Mouse (Mus musculus) midbrain, embryonic 13.5 days (tissue): ENCODE measurements at regions not wholly inside any gene's neighbourhood (a gene's known extent, or its start where the extent isn't known, plus 50 kb on each side); places are given as distances from the start of the nearest gene placed in this dataset.
A peak's percentile ranks its signal among the peaks of the same experiment; 100 is the strongest.

Source experiments
- ATAC-seq: fragments of 200-750 bp; cut with Nextera tagmentation; 2 replicates; pipeline ENCODE4 v1.8.0; 2017; ENCODE audit warnings: mild to moderate bottlenecking, moderate TSS enrichment, moderate library complexity
- H3K27ac ChIP-seq: fragments of 300-500 bp; sonication (generic); 2 replicates; pipeline ENCODE4 v1.5.1; 2015; ENCODE audit warnings: inconsistent platforms, mild to moderate bottlenecking, moderate library complexity
- H3K27me3 ChIP-seq: fragments of 300-500 bp; sonication (generic); 2 replicates; pipeline ENCODE4 v1.6.1; 2015; ENCODE audit warnings: mild to moderate bottlenecking, inconsistent platforms
- H3K36me3 ChIP-seq: fragments of 300-500 bp; sonication (generic); 2 replicates; pipeline ENCODE4 v1.6.1; 2015; ENCODE audit warnings: mild to moderate bottlenecking, inconsistent platforms
- H3K4me1 ChIP-seq: fragments of 300-500 bp; sonication (generic); replicated peaks from 2 replicates; pipeline ENCODE4 v1.6.1; 2015; ENCODE audit warnings: inconsistent platforms
- H3K4me2 ChIP-seq: fragments of 300-500 bp; sonication (generic); replicated peaks from 2 replicates; pipeline ENCODE4 v1.6.1; 2015; ENCODE audit warnings: moderate library complexity, mild to moderate bottlenecking, inconsistent platforms
- H3K4me3 ChIP-seq: fragments of 300-500 bp; sonication (generic); replicated peaks from 2 replicates; pipeline ENCODE4 v1.5.1; 2015; ENCODE audit warnings: mild to moderate bottlenecking, inconsistent platforms
- H3K9ac ChIP-seq: fragments of 300-500 bp; sonication (generic); replicated peaks from 2 replicates; pipeline ENCODE4 v1.6.1; 2015; ENCODE audit warnings: mild to moderate bottlenecking, inconsistent platforms
- H3K9me3 ChIP-seq: fragments of 300-500 bp; sonication (generic); 2 replicates; pipeline ENCODE4 v1.6.1; 2016; ENCODE audit warnings: mild to moderate bottlenecking, inconsistent platforms
- WGBS: fragments of 180-500 bp; shearing (Covaris S2); methylation state at CpG from one replicate; pipeline ENCODE4 v1.1.7; 2015; 5-methylcytosine and 5-hydroxymethylcytosine counted together

DNA sequence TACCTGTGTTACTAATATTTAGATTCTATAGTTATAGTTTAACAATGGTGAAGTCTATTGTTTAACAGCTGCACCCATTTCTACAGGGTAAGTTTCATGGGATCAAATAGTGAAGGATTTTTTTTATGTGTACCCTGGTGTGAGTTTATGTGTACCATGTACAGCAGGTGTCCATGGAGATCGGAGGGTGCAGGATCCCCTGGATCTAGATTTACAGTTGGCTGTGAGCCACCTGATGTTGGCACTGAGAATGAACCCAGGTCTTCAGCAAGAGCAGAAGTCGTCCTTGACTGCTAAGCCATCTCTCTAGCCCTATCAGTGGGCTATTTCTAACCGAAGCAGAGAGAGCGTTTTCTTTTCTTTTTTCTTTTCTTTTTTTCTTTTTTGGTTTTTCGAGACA is 162.4 kb upstream of the Lef1 start:
- ATAC-seq: no peak
- no peaks in the 10 kb centered on the region for H3K36me3 ChIP-seq
- no peaks in the 10 kb centered on the region for H3K27me3 ChIP-seq
- H3K9me3 ChIP-seq: no peaks in the 10 kb centered on the region
- 88% methylated on average over 5 of the region's 5 CpGs for WGBS
- H3K4me3 ChIP-seq: no peak overlapping the region
- H3K4me2 ChIP-seq: no peak overlapping the region
- no peak overlapping the region for H3K27ac ChIP-seq
- peaks cover 27% of the 10 kb centered on the region for H3K4me1 ChIP-seq
- no peak overlapping the region for H3K9ac ChIP-seq

GRCm38 (mm10) chr3:130947277-130947606 is 163.0 kb upstream of the Lef1 start:
- 90% methylated on average over 4 of the region's 4 CpGs for WGBS
- no peaks in the 10 kb centered on the region for H3K27me3 ChIP-seq
- peaks cover 27% of the 10 kb centered on the region for H3K4me1 ChIP-seq
- H3K27ac ChIP-seq: 0 out of 2 replicates have a peak overlapping the region, but pooled peaks have one; percentile 91
- no peak overlapping the region for H3K4me2 ChIP-seq
- ATAC-seq: peak; percentile 9
- H3K9ac ChIP-seq: no peak overlapping the region
- no peaks in the 10 kb centered on the region for H3K36me3 ChIP-seq
- no peak overlapping the region for H3K4me3 ChIP-seq
- H3K9me3 ChIP-seq: no peaks in the 10 kb centered on the region

DNA sequence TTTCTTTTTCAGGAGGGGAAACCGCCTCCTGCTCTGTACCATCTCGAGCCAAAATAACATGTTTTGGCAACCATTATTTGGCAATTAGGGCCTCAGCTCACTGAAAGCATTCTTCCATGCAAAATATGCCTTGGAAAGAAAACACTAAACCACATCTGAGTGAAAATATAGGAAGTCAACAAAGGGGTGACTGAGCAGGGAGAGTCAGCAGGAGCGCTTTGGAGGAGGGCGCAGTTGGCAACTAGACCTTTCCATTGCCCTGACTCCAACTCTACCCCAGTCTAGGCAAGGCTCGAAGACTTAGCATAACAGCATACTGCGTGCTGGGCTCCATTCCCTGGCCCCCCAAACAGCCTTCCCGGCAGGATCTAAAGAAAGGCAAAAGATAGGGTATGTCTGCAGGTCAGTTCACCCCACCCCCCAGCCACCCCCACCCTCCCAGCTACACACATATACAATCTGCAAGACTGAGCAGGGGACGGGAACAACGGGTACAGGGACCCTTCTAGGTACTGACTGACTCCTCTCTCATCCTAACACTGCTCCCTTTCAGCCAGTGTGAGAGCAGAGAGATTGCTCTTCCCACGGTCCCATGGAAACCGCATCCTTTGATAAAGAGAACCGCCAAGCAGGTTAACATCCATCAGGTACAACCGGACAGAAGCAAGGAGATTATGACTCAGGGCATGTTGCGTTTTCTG is 163.5 kb upstream of the Lef1 start:
- Histone ChIP-seq H3K36me3 (no peaks in the 10 kb centered on the region), H3K4me2 (peak overlapping the region; percentile 62), H3K4me1 (peaks cover 27% of the 10 kb centered on the region), H3K9ac (peak overlapping the region; percentile 64; the same call in 1 of the 2 replicates), H3K27ac (peak overlapping the region; percentile 91), H3K4me3 (peak overlapping the region; percentile 33; the same call in 1 of the 2 replicates), H3K27me3 (no peaks in the 10 kb centered on the region), H3K9me3 (no peaks in the 10 kb centered on the region)
- WGBS: 65% methylated on average over 14 of the region's 14 CpGs
- peak; percentile 71 for ATAC-seq

DNA sequence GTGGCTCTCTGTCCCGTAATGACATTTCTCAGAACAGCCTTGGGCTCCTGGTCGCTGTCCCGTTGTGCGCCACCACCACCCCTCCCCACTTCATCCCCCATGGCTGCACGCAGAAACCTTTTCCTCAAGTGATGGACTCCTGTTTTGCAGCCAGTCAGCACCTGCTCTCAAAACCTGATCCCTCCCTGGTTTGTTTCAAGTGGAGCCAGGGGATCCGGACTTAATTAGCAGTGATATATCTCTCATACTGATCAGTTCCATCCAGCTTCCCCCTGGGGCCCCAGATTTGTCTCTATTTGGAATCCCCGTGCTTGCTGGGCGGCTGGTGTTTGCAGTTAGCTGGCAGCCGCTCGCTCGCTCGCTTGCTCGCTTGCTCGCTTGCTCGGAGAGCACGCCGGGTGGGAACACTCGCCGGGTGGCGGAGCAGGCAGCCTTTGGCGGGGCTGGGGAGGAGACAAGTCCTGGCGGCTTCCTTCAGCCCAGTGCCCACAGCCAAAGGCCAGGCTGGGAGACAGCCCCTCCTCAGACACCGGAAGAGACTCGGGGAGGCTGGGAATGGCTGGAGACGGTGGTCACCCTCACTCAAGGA is 164.3 kb upstream of the Lef1 start:
- Histone ChIP-seq H3K27me3 (no peaks in the 10 kb centered on the region), H3K36me3 (no peaks in the 10 kb centered on the region), H3K4me3 (peak overlapping the region; percentile 33), H3K4me1 (peaks cover 27% of the 10 kb centered on the region), H3K4me2 (peak overlapping the region; percentile 62), H3K27ac (peak overlapping the region; percentile 91), H3K9me3 (no peaks in the 10 kb centered on the region), H3K9ac (peak overlapping the region; percentile 64)
- ATAC-seq: peak; percentile 88
- under 1% methylated on average over 25 of the region's 25 CpGs for WGBS

DNA sequence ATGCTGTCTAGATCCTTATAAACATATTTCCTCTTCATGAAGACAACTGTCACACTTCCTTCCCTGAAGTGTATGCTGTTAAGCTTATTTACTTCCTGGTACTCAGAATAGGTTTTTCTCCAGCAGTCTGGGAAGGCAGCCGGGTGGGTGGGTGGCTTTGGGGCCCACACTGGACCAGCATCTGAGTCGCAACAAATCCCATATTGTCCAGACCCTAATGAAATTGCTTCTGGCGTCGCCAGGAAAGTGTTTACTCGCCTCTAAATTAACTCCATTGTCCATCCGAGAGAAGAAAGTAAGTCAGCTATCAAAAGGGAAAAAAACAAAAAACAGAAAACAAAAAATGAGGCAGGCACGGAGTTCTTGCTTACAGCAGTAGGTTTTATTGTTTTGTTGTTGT is 164.9 kb upstream of the Lef1 start:
- H3K36me3 ChIP-seq: no peaks in the 10 kb centered on the region
- H3K4me2 ChIP-seq: peak overlapping the region; percentile 62
- peaks cover 27% of the 10 kb centered on the region for H3K4me1 ChIP-seq
- no peaks in the 10 kb centered on the region for H3K27me3 ChIP-seq
- WGBS: 4% methylated on average over 7 of the region's 7 CpGs
- no peaks in the 10 kb centered on the region for H3K9me3 ChIP-seq
- peak overlapping the region; percentile 33 for H3K4me3 ChIP-seq
- ATAC-seq: no peak
- H3K27ac ChIP-seq: peak overlapping the region; percentile 91
- H3K9ac ChIP-seq: peak overlapping the region; percentile 64; the same call in 1 of the 2 replicates

DNA sequence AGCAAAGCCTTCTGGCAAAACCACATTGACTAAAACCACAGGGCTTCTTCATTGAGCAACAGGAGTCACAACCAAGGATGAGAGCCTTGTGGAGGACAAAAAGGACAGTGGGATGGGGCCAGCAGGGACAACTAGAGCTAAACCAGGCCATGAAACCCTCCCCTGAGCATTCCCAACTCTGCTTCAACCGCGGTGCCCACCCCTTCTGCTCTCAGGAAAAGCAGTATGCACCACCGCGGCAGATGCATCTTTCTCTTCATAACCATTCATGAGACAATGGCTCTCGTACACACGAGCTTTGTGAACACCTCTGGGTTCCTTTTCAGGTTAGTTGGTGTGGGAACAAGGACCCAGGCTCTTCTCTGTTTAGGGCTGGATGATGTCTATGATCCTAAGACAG is 166.0 kb upstream of the Lef1 start:
- no peaks in the 10 kb centered on the region; the same call in 1 of the 2 replicates for H3K27me3 ChIP-seq
- H3K4me3 ChIP-seq: no peak overlapping the region
- 88% methylated on average over 6 of the region's 6 CpGs for WGBS
- peaks cover 27% of the 10 kb centered on the region for H3K4me1 ChIP-seq
- ATAC-seq: no peak
- H3K4me2 ChIP-seq: no peak overlapping the region
- 0 out of 2 replicates have a peak overlapping the region, but pooled peaks have one; percentile 14 for H3K27ac ChIP-seq
- H3K9me3 ChIP-seq: no peaks in the 10 kb centered on the region
- H3K36me3 ChIP-seq: no peaks in the 10 kb centered on the region
- no peak overlapping the region for H3K9ac ChIP-seq

DNA sequence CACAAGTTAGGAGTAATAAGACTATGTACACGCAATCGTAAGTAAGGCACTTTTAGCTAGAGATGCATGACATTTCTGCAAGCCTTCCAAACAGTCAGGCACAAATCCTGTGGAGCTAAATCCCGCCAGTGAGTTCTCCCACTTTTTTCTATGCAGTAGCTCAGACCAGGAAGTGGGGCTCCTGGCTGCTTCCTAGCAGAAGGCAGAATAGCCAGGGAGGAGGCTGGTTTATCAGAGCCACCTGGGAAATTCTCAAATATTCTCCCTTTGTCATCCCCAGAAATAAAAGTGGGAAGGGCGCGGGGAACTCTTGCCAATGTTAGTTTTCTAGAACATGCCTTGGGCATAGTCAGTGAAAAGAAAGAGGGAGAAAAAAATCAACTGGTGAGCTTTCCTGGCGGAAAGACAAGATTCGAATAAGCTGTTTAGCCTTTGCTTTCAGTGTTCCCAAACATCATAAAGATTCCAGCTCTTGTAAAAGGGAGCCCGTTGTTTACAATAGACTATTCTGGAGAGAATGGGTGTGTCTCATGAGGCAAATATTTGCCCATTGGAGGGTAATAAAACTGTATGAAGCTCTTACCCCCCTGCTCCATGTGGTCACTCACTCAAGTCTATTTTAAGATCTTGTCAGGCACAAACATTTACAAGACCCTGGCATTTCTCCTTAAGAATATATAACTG is 167.2 kb upstream of the Lef1 start:
- no peaks in the 10 kb centered on the region; the same call in 1 of the 2 replicates for H3K27me3 ChIP-seq
- 78% methylated on average over 8 of the region's 8 CpGs for WGBS
- H3K9ac ChIP-seq: no peak overlapping the region
- no peaks in the 10 kb centered on the region for H3K36me3 ChIP-seq
- no peaks in the 10 kb centered on the region for H3K9me3 ChIP-seq
- peaks cover 27% of the 10 kb centered on the region for H3K4me1 ChIP-seq
- no peak overlapping the region for H3K4me3 ChIP-seq
- no peak for ATAC-seq
- H3K4me2 ChIP-seq: no peak overlapping the region
- H3K27ac ChIP-seq: no peak overlapping the region

DNA sequence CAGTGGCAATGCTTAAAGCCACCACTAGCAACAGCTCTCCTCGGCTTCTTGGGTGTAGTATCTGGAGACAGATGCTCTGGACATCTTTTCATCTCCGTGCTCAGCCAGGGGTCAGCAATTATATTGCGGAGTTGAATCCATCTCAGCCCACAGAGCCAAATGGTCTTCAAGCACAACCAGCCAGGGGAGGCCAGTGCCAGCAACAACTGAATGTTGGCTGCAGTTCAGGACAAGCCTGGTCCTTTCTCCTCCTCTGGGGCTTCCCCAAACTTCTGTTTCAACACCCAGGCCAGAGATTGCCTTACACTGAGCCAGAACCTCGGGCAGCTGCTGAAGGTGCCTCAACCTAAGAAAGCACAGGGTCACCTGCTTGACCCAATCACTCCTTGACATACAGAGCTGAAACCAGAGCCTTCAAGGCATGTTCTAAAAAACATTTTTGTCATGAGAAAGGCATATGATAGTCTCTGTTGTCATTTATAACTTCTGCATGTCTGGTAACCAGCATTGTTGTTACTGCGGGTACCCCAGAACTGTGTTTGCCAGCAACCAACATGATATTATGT is 169.9 kb upstream of the Lef1 start:
- no peak for ATAC-seq
- peaks cover 13% of the 10 kb centered on the region for H3K4me1 ChIP-seq
- H3K4me2 ChIP-seq: no peak overlapping the region
- H3K9me3 ChIP-seq: no peaks in the 10 kb centered on the region
- H3K9ac ChIP-seq: no peak overlapping the region
- H3K27me3 ChIP-seq: no peaks in the 10 kb centered on the region; the same call in 1 of the 2 replicates
- H3K36me3 ChIP-seq: no peaks in the 10 kb centered on the region
- 89% methylated on average over 5 of the region's 5 CpGs for WGBS
- H3K4me3 ChIP-seq: no peak overlapping the region
- no peak overlapping the region for H3K27ac ChIP-seq

- Histone ChIP-seq H3K9me3 (no peaks in the 10 kb centered on the region), H3K4me2 (no peak overlapping the region), H3K4me3 (no peak overlapping the region), H3K27me3 (no peaks in the 10 kb centered on the region; the same call in 1 of the 2 replicates), H3K9ac (no peak overlapping the region), H3K27ac (no peak overlapping the region), H3K36me3 (no peaks in the 10 kb centered on the region), H3K4me1 (peaks cover 6% of the 10 kb centered on the region; the same call in 1 of the 2 replicates)
- no peak for ATAC-seq
- WGBS: 79% methylated on average over 5 of the region's 5 CpGs
Measured at GRCm38 (mm10) chr3:130936980-130937379, 173.3 kb upstream of the Lef1 start.

DNA sequence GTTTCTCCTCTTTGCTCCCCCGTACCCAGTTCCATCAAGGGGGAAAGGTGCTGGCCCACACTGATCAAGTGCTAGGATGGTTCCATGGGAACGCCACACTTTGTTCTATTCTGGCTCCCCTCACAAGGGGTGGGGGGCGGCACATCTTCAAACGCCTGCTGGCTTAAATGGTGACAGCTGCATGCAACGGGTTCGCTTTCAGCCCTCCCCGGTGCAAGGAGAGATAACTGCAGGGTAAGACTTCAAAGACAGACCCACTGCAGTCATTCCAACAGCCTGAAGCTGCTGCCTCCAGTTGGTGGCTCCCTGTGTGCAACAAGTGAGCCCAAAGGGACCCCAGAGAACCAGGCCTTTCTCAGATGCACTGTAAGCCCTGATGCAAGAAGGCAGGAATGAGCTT is 173.9 kb upstream of the Lef1 start:
- no peaks in the 10 kb centered on the region; the same call in 1 of the 2 replicates for H3K27me3 ChIP-seq
- ATAC-seq: 0 out of 2 replicates have a peak, but pooled peaks have one; percentile 37
- H3K9me3 ChIP-seq: no peaks in the 10 kb centered on the region
- H3K36me3 ChIP-seq: no peaks in the 10 kb centered on the region
- H3K9ac ChIP-seq: no peak overlapping the region
- no peak overlapping the region for H3K4me2 ChIP-seq
- no peak overlapping the region for H3K4me3 ChIP-seq
- WGBS: 28% methylated on average over 7 of the region's 7 CpGs
- peaks cover 6% of the 10 kb centered on the region; the same call in 1 of the 2 replicates for H3K4me1 ChIP-seq
- no peak overlapping the region for H3K27ac ChIP-seq

- no peaks in the 10 kb centered on the region for H3K36me3 ChIP-seq
- ATAC-seq: no peak
- no peak overlapping the region for H3K27ac ChIP-seq
- no peak overlapping the region for H3K4me3 ChIP-seq
- no peak overlapping the region for H3K9ac ChIP-seq
- H3K27me3 ChIP-seq: no peaks in the 10 kb centered on the region; the same call in 1 of the 2 replicates
- H3K9me3 ChIP-seq: no peaks in the 10 kb centered on the region
- H3K4me2 ChIP-seq: no peak overlapping the region
- 89% methylated on average over 11 of the region's 11 CpGs for WGBS
- H3K4me1 ChIP-seq: peaks cover 6% of the 10 kb centered on the region; the same call in 1 of the 2 replicates
Measured at GRCm38 (mm10) chr3:130935926-130936315, 174.3 kb upstream of the Lef1 start.
